Mouse (Mus musculus) layer of hippocampus, adult 11-12 months (tissue): Measurements from ENCODE around the gene Lrfn2.

Experiments used
- DNase-seq: peaks from one replicate; pipeline ENCODE4 v3.0.0; 2022; ENCODE audit warnings: low spot score

The Lrfn2 gene

DNA sequence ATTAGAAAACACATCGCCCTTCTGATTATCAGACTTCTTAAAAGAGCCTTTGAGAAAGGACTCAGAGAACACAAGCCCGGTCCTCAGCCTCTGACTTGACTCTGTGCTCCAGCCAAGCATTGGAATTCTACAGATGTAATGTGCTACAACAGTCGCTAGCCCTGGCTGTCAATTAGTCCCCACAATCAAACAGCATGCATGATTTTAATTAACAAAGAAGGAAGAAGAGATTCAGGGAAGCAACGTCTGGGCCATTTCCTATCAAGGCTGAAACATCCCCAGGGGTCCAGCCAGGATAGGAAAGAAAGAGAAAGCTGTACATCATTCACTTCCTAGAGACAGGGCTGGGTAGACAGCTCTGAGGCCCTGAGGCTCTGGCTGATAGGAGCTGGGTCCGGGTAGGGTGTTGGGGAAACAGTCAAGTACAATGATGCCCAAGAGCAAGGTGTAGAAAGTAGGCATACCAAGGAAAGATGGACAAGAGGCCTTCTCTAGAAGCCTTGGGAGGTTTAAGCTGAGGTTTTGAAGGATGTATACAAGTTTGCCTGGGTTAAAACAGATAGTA is 101.6 kb downstream of the Lrfn2 start:
- no peak for DNase-seq

DNA sequence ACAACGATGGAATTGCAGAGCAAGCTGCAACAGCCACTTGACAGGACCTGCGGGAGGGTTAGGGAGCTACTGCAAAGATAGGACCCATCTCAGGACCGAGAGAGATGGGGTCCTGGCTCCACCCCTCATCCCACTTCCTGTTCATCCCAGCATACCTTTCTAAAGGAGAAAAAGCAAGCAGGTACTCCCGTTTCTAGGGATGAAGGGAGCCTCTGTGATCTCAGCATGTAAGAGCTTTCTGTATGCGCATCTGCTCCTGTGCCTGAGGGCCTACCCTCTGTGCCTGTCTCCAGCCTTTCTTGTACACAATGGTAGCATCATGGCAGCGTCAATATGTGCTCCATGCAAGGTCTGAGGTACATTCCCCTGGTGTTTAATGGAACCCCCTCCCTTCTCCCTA is 102.9 kb downstream of the Lrfn2 start:
- DNase-seq = no peak

DNA sequence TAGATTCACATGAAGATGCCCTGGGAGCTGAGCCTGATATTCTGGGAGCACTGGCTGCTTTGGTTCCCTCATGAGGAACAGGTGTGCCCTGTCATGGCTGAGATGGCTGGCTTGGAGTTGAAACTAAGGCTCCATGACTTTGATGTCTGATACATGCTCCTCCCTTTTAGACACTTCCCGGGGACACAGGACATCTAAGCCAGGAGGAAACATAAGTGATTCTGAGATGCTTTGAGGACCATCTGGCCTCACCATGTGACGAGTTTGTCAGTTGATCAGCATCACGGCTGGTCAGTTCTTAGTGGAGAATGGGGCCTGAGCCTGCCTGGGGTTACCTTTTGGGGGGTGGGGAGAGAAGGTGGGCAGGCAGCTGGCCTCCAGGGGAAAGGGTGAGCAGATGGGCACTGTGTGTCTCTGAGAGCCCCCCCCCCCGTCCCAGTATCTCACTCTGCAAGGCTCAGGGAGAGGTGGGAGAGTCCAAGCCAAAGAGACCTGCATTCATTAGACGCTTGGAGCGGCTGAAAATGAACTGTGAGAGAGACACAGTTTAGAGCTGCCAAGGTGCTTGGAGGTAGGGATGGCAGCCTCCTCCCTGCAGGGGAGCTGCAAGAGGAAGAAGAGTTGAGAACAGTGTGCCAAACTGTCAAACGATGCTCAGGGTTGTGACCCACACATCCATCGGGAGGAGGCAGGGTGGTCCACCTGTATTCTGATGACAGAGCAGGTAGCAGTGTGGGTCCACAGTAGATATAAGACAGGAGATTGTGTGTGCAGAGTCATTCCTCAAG is 105.2 kb downstream of the Lrfn2 start:
- no peak for DNase-seq

DNA sequence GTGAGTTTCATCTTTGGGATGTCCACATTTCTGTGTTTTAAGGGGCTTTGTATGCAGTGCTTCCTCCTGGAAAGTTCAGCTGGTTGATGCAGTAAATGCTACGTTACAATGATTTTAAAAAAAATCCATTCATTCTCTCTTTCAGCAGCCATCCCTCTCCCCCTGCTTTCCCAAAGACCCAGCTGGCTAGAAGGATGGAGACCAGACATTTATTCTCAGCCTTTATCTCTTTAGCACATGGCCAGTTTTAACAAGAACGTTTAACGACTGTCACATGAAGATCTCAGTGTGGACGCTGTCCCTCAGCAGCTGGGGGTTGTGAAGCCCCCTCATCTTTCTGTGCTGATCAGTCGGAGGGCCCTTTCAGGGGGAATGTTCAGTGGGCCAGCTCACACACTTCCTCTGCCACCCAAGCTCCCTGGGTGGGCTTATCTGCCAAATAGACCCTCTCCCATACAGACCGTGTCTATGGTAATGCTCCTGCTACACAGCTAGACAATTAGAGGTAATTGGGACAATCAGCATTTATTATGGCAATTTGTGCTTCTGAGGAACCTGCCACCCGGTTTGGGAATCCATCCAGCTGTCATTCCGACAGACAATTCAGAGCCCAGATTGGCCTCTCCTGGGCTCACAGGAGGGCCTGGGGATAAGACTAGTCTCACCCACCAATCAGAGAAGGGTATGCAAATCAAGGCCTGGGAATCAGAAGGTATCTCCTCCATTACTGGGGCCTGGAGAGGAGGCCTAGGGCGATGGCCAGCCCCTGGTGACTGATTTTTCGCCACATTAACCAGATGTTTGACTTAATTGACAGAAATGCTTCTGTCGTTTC is 111.8 kb downstream of the Lrfn2 start:
- DNase-seq = peak; percentile 30

DNA sequence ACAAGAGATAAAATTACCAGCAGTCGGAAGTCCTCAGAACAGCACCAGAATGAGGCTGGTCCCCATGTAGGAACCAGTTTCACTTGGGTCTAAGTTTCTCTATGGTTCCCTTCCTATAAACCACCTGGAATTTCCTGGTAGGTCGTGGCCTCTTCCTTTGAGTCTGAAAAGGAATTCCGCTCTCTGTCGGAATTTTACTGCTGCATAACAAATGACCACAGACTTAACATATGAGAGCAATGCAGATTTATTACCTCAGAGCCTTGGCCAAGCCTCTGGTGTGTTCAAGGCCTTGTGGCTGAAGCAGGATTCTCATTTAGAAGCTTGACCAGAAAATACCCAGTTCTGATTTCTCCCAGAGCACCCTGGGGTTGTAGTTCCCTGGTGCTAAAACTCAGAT is 115.7 kb downstream of the Lrfn2 start:
- DNase-seq = no peak

DNA sequence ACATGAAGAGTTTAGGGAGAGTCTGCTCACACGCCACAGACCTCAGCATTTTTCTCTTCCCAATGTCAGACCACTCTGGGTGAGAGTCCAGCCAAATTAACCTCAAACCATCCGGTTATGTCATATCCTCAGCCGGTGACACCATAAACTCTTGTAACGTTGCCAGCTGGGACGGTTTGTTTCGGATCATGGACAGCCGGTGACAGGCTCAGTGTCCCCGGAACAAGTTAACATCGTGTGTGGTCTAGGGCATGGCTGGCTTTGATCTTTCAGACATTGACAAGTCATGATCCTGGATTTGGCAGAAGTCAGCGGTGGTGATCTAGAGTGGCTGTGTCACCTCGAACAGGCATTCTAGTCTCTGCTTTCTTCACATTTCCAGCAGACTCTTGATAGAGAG is 119.1 kb downstream of the Lrfn2 start:
- no peak for DNase-seq

DNA sequence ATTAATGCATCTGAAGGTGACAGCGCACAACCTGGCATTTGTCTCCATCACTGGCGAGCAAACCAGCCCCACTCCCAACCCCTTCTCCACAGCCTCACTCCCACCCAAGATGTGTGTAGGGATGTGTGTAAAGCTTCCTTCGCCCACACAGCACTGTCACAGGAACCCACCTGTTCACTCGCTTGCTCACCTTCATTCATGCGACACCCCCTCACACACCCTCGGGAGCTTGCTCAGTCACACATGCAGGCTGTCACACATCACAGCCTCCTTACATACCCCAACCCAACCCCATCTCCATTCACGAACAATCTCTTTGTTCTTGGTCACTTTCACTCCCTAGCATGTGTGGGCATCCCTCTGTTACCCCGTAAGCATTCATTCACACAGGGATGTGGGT is 129.0 kb downstream of the Lrfn2 start:
- no peak for DNase-seq

DNA sequence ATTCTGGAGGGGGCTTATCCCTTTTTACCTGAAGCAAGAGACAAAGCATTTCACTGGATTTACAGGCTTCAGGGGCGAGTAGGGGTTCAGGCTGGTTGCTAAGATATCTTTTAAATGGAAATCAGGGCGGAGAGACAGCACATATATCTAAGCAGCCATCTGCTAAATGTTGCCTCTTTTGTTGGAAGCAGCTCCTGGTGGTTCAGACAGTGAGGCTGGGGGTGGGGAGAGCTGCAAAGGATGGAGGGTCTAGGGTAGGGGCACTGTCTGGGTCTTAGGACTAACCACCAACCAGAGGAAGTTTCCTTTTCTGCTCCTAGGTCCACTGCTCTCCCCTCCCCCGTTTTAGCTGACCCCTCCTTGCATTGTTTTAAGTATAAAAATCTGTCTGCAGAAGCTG is 131.6 kb downstream of the Lrfn2 start:
- DNase-seq = peak; percentile 35

DNA sequence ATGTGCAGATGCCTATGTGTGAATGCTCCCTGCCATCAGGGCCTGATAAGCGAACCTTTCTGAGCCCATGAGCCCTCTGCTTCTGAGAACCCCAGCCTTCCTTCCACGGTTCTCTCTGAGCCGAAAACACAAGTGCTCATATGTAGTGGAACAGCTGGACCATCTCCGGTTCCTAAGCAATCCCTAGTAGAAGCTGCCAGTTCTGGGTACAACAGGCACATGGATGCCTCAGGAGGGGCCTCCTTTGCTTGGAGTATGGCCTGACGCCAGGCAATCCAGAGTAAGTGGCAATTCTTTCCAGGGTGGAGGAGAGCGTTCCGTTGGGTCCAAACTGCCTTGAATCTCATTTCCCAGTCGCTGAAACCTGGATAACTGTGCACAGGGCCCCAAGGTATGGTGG is 132.3 kb downstream of the Lrfn2 start:
- peak; percentile 76 for DNase-seq

DNA sequence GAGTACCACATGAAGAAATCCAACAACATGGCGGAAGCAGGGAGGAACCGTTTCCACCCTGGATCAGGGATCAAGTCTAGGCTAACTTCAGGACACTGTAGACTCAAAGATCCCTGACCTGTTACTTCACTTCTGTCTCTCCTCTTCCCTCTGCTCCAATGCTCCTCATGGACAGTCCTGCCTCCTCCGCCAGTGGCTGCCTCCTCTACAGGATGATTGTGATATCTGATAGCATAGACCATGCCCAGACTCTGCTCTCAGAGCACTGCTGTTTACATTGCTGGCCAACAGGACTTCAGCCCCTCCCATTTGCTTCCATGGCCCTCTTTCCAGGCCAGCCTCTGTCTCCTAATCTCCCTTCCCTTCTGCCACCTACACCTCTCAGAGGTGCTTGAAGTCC is 132.9 kb downstream of the Lrfn2 start:
- DNase-seq = no peak

DNA sequence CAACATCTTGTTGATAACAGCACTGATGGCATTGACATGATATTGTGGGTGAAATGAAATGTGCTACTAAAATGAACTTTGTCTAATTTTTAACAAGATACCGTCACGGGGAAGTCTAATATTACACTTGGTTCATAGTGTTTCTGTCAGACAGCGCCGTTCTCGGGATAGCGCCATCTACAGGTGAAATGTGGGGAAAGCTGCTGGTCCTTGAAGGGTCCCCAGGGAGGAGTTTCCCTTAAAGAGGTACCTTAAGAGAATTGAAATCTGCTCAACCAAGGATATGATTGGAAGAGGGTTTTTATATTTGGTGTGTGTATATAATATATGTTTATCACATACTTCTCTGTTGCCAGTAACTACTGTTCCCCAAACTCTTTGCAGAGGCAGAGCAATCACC is 134.6 kb downstream of the Lrfn2 start:
- DNase-seq = no peak

DNA sequence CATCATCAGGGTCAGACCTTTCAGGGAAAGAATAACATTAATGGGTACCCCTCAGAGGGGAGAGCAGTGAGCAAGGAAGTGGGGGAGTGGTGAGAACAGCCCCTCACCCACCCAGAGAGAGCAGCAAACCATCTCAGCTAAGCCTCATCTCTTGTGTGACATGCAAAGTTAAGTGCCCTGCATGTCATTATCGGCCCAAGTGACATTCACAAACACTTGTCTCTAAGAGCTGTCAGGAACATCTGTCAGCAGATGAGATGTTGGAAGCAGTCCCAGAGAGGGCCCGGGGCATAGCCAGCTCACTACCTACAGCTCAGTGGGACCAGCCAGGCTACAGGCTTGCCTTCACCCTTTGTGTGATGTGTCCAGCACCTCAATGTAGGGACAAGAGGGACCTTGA is 146.0 kb downstream of the Lrfn2 start:
- no peak for DNase-seq

DNA sequence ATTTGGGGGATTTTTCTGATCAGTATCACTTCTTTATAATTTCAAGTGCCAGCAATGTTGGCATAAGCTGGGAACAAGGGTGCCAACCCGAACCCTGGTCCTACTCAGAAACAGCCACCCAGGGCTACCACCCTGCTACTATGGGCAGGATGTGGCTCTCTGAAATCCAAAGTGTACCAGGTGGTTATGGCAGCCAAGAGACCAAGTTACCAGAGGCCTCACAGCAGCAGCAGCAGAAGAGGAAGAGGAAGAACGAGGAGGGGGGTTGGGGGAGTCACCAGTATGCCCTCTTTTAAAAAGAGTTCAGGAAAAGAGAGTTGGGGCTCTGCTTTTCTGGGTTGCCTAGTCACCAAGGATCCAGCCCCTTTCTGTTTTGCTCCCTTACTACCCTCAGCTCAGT is 147.5 kb downstream of the Lrfn2 start:
- no peak for DNase-seq

DNA sequence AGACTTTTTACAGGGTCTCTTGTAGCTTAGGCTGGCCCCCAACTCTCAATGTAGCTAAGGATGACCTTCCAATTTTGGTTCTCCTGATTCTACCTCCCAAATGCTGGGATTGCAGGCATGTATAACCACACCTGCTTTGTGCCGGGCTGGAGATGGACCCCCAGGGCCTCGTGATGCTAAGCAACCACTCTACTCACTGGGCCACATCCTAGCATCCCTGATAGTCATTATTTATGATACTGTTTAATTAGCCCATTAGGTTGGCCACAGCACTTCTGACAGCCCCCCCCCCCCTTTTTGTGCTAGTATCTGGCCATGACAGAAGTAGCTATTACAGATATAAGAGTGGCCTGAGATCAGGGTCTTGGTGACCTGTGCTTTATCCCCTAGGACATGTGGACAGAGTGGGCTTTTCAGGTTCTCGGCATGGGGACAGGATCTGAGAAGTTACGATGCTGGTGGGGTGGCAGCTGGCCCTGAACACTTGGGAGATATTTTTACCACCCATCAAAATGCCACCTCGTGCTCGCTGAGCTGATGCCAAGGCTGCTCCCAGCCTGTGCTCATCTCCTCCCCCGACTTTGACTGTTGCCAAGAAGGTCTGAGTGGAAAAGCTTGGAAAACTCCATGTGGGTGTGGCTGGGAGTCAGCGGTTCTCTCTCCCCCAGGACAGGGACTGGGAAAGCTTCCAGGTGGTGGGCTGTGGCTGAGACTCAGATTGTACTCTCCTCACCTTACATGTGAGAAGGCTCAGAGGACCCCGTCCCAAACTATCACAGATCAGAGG is 151.6 kb downstream of the Lrfn2 start:
- DNase-seq = peak; percentile 82

DNA sequence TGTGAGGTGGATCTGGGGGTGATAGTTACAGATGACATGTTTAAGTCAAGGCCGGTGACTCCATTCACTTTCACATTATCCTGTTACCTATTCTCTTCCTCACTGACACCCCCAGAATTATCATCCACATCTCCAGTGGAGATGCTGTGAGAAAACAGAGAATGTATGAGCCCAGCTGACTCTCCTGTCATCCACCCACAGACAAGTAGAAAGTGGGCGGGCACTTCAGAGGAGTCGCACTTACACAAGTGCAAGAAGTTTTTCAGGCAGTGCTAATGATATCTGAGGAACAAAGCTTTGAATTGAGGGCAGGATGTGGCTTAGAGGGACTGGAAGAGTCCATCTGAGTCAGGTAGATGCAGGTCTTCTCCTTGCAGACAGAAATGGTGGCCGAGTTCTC is 152.9 kb downstream of the Lrfn2 start:
- DNase-seq = no peak

DNA sequence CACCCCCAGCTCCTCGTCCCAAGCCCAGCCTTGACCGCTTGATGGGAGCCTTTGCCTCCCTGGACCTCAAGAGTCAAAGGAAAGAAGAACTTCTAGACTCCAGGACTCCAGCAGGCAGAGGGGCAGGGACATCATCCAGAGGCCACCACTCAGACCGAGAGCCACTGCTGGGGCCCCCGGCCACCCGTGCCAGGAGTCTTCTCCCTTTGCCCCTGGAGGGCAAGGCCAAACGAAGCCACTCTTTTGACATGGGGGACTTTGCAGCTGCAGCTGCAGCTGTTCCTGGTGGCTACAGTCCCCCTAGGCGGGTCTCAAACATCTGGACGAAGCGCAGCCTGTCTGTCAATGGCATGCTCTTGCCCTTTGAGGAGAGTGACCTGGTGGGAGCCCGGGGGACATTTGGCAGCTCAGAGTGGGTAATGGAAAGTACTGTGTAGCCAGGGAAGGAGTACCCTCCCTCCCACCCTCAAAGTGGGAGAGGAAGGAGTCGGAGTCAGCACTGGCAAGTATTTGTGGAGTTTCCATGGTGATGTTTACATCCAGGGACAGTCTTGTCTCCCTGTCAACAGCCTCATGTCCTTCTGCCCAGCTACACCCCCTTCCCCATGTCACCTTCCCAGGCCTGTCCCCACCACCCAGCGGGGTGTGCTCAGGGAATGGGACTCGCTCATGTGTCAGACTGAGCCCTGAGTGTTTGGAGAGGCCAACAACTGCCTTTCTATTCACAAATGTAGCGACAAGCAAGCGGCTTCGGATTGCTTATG is 164.8 kb downstream of the Lrfn2 start:
- DNase-seq = no peak

DNA sequence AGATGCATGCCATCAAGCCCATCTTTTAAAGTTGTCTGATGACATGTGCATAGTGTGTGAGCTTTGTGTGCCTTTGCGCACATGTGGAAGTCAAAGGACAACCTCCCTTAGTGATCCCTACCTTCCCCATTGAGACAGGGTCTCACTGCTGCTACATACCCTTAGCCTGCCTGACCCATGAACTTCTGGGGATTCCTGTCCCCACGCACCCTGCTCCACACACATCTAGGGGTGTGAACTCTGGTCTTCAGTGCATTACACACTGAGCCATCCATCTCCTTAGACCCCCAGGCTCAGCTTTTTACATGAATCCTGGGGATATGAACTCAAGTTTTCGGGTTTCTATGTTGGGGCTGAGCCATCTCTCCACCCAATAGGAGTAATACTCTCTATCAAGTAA is 179.2 kb downstream of the Lrfn2 start:
- DNase-seq = no peak

DNA sequence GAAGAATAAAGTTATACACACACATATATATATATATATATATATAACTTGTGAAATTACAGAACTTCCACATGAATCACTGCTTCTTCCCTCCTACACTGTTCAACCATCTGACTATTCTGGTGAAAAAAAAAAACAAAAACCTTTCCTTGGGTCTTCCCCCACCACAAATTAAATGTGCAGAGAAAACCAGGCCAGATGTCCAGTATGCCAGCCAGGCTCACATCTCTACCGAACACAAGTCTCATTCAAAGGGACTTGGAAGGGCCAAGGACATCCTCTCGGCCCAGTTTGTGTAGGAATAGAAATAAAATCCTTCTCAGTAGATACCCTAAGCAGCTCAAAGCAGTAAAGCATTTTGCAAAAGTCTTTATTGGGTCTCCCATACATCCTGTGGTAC is 179.7 kb downstream of the Lrfn2 start:
- DNase-seq = no peak

DNA sequence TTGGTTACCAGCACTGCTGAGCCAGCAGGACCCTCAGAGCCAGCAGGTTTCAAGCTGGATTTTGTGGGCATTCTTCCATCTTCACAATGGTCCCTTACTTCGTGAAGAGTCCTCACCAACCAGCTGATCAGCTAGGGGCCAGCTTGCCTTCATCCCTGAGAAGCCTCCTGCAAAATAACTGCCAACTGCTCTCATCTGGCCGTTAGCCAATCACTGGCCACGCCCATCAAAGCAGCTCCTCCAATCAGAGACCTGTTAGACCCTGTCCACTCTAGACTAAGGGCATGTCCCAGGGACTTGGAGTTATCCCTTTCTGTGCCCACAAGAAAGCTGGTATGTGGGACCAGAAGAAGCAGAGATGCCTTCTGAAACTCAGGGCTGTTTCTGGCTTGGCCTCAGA is 181.2 kb downstream of the Lrfn2 start:
- no peak for DNase-seq

DNA sequence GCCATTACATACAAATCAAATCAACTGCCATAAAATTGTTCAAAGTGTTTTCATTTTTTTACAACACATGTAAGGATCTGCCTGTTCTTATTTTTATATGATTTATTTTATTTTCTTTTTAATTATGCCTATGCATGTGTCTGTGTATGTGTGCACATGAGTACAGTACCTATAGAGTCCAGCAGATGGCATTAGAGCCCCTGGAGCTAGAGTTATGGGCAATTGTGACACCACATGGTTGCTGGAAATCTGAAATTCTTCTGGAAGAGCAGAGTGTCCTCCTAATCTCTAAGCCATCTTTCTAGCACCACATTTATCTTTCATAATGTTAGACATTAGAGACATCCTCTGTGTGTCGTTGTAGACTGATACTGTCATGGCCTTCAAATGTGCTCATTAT is 192.0 kb downstream of the Lrfn2 start:
- DNase-seq = no peak

DNA sequence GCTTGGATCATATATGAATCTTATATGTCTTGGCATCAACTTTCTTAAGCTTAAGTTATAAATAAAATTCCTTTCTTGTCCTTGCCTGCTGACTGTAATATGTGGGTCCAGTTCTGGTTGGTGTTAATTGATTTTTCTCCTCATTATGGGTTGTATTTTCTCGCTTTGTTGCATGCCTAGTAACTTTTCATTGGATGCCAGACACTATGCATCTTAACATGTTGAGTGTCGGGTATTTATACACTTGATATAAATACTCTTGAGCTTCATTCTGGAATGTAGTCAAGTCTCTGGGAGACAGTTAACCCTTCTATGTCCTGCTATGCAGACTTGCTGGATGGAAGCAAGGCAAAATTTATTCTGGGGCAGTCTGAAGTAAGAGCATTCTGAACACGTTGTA is 192.5 kb downstream of the Lrfn2 start:
- no peak for DNase-seq
